Mouse (Mus musculus) lung, postnatal 0 days (tissue): ENCODE data around the gene Lin7a.

ENCODE experiments used
- CTCF ChIP-seq: IDR thresholded peaks from 2 replicates; pipeline ENCODE4 v1.5.1; 2016; ENCODE audit warnings: antibody characterized with exemption, mild to moderate bottlenecking
- EP300 ChIP-seq: IDR thresholded peaks from 2 replicates; pipeline ENCODE4 v1.6.1; 2016; ENCODE audit warnings: antibody characterized with exemption, mild to moderate bottlenecking, control low read depth

GRCm38 (mm10) chr10:107418306-107418705 is 146.8 kb downstream of the Lin7a start:
- TF ChIP-seq CTCF = no peak
- no peak for TF ChIP-seq EP300
